Mouse (Mus musculus) left cerebral cortex, adult 2 months (tissue): ENCODE data around the gene Cacna1e. TPM values are rescaled to one million over a fixed set of nuclear protein-coding genes. Genes with fewer than 3 reads are reported as not detected.

Experiments used
- DNase-seq, 2 experiments: peaks; one replicate each; pipeline ENCODE4 v3.0.0; 2021 to 2022; ENCODE audit warnings: low spot score in 2 of 2, mixed read lengths in 1 of 2; ENCODE audit errors: extremely low spot score in 1 of 2
- H3K27ac ChIP-seq: fragments of 200-600 bp; 2 replicates; pipeline ENCODE4 v1.8.1; 2022
- H3K4me3 ChIP-seq: fragments of 200-600 bp; 2 replicates; pipeline ENCODE4 v1.8.1; 2022
- CTCF ChIP-seq: fragments of 200-600 bp; IDR thresholded peaks from 2 replicates; pipeline ENCODE4 v1.8.1; 2022; ENCODE audit warnings: antibody characterized with exemption, mild to moderate bottlenecking, moderate library complexity
- intact Hi-C: fragments of 180-260 bp; cut with DNase I; formaldehyde crosslinking; loops from one replicate; pipeline ENCODE4 v1.15.1; 2025
- long read RNA-seq, 2 experiments: library from polyadenylated mRNA; stranded (forward); transcript quantifications; one replicate each; pipeline ENCODE4 v2.0.0; 2021; ENCODE audit warnings: borderline mapping rate in 2 of 2
- total RNA-seq, 2 experiments: library from RNA; stranded (reverse); gene quantifications; 2 replicates each; pipeline ENCODE4 v1.2.3; 2021

The Cacna1e gene
- total RNA-seq = 100 to 1,000 TPM; 173 to 190 TPM
- long read RNA-seq, experiment 1, partial matches to known transcripts = 4 of 16 reads
- long read RNA-seq, experiment 1, other reads (novel, unspliced or antisense) = 12 of 16 reads
- long read RNA-seq, experiment 2, partial matches to known transcripts = 3 of 10 reads
- long read RNA-seq, experiment 2, other reads (novel, unspliced or antisense) = 7 of 10 reads

GRCm38 (mm10) chr1:154884275-154885206 is at the start of gene Cacna1e:
TSS of gene Cacna1e (minus strand) at chr1:154884501.
- no peak for TF ChIP-seq CTCF
- DNase-seq = peak in 1 of 2 experiments; percentile 43
- Histone ChIP-seq H3K4me3 (peak within 1 kb of the TSS; percentile 52), H3K27ac (peak within 1 kb of the TSS; percentile 25)
- intact Hi-C loops = loop anchor here (5.0 kb wide), 2 partner anchors 97 to 123 kb away; no protein-coding TSS in a partner anchor

GRCm38 (mm10) chr1:154918406-154918805 is 34.1 kb upstream of the Cacna1e start:
- no peak overlapping the region for H3K4me3 ChIP-seq
- no peak for TF ChIP-seq CTCF
- H3K27ac ChIP-seq = no peak overlapping the region
- intact Hi-C loops = no loop called here
- no peak for DNase-seq

- Histone ChIP-seq H3K4me3 (no peak overlapping the region), H3K27ac (no peak overlapping the region)
- peak; percentile 16 to 20 for DNase-seq
- no peak for TF ChIP-seq CTCF
- intact Hi-C loops = no loop called here
Measured at GRCm38 (mm10) chr1:154917438-154917837, 33.1 kb upstream of the Cacna1e start.

- H3K4me3 ChIP-seq = no peak overlapping the region
- TF ChIP-seq CTCF = no peak
- no peak for DNase-seq
- H3K27ac ChIP-seq = no peak overlapping the region
- intact Hi-C loops = no loop called here
Measured at GRCm38 (mm10) chr1:154909554-154909953, 25.3 kb upstream of the Cacna1e start.

GRCm38 (mm10) chr1:154897390-154897789 is 13.1 kb upstream of the Cacna1e start:
- intact Hi-C loops = no loop called here

GRCm38 (mm10) chr1:154890244-154890643 is 5.9 kb upstream of the Cacna1e start:
- H3K27ac ChIP-seq = no peak overlapping the region
- no peak overlapping the region for H3K4me3 ChIP-seq
- intact Hi-C loops = no loop called here
- peak; percentile 36 for TF ChIP-seq CTCF
- DNase-seq = no peak

More at GRCm38 (mm10) chr1:154897390-154897789, 13.1 kb upstream of the Cacna1e start:
- DNase-seq = no peak
- Histone ChIP-seq H3K27ac (no peak overlapping the region), H3K4me3 (no peak overlapping the region)
- no peak for TF ChIP-seq CTCF

GRCm38 (mm10) chr1:154888495-154888894 is 4.2 kb upstream of the Cacna1e start:
- DNase-seq = no peak
- Histone ChIP-seq H3K4me3 (no peak overlapping the region), H3K27ac (no peak overlapping the region)
- TF ChIP-seq CTCF = no peak
- intact Hi-C loops = no loop called here

- intact Hi-C loops = no loop called here
- Histone ChIP-seq H3K4me3 (no peak overlapping the region), H3K27ac (no peak overlapping the region)
- DNase-seq = no peak
- TF ChIP-seq CTCF = no peak
Measured at GRCm38 (mm10) chr1:154888018-154888417, 3.7 kb upstream of the Cacna1e start.

- intact Hi-C loops = no loop called here
- no peak for DNase-seq
- no peak overlapping the region for H3K27ac ChIP-seq
- TF ChIP-seq CTCF = no peak
- no peak overlapping the region for H3K4me3 ChIP-seq
Measured at GRCm38 (mm10) chr1:154887546-154887945, 3.2 kb upstream of the Cacna1e start.

GRCm38 (mm10) chr1:154886611-154887010 is 2.3 kb upstream of the Cacna1e start:
- Histone ChIP-seq H3K4me3 (no peak overlapping the region), H3K27ac (no peak overlapping the region)
- no peak for TF ChIP-seq CTCF
- no peak for DNase-seq
- intact Hi-C loops = no loop called here

- intact Hi-C loops = no loop called here
- no peak for TF ChIP-seq CTCF
- Histone ChIP-seq H3K4me3 (no peak overlapping the region), H3K27ac (no peak overlapping the region)
- no peak for DNase-seq
Measured at GRCm38 (mm10) chr1:154885207-154885548, 877 bp upstream of the Cacna1e start.

- no peak for TF ChIP-seq CTCF
- peak overlapping the region; percentile 52 for H3K4me3 ChIP-seq
- H3K27ac ChIP-seq = peak overlapping the region; percentile 25
- no peak for DNase-seq
- intact Hi-C loops = loop anchor here (5.0 kb wide), 2 partner anchors 96 to 124 kb away; no protein-coding TSS in a partner anchor
Measured at GRCm38 (mm10) chr1:154883596-154884191, 607 bp downstream of the Cacna1e start.
